Mouse (Mus musculus) T-helper 2 cell (primary cell): ENCODE results near the gene Itga6.

ENCODE experiments used
- in situ Hi-C: fragments of 300-600 bp; cut with MboI, MseI; formaldehyde crosslinking; loops from one replicate; pipeline ENCODE4 v1.15.1; 2025; ENCODE audit warnings: high pct_unique_total_duplicates

The Itga6 gene

DNA sequence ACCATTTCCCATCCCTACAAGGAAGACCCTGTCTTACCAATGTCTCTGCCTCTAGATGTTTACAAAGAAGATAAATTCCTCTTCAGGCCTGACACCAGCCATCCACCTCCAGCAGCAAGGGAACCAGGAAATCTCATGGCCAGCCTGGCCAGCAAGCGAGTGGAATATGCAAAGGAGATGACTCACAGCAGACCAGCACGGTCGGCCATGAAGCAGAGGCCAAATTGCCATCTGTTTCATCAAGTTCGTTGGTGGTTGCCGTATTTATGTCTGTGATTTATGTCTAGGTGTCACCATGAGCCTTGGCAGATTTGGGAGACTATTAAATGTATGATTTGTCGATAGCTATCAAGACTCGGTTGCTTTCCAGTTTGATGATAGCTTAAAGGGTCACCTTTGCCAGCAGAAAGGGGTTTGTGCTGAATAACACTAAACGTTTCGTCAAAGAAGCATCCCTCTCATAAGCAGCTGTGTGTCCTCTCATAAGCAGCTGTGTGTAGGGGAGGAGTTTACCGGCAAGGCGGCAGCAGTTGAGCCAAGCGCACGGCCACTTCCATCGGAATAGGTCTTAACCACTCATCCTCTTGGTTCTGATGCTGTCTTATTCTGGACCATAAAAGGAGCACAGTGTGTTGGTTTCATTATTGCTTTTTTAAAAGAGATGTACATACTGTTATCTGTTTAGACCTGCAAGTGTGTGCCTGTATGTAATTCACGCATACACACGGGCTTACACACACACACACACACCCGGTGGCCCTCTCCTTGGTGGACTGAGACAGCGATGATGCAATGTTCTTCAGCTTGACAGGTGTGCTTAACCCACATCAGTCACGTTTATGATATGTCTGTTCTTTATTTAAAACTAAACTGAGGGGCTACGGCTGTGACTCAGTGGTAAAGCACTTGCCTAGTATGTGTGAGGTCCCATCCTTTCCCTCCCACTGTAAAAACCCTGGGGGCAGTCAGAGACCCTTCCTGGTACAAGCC is 14.5 kb upstream of the Itga6 start:
- in situ Hi-C loops, result loop anchor here (5.0 kb wide), 1 partner anchor 94 kb away; no protein-coding TSS in a partner anchor

DNA sequence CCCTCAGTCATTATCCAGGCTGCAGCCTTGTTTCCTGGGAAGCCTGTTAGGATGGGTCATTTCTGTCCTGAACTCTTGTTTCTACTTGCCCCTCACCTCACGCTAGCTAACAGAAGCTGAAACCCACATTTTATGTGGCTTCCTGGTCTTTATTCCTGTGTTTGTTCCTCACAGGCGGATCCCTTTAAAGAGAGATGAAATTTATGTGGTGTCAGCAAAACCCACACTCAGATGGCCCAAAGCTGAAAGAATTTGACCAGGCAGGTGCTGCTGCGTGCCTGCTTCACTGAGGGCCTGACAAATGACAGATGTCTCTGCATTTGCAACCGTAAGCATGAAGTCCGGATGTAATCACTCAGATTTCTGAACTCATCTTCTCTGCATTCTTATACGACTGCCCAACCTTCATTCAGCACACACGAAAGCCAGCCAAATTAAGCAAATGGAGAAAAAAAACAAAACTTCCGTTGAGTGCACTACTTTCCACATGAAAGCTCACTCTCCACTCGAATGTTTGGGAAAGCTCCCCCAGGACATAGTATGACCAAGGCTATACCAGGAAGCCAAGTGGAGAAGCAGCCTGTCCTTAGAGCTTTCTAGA is 10.5 kb upstream of the Itga6 start:
- in situ Hi-C loops, result loop anchor here (5.0 kb wide), 1 partner anchor 98 kb away; no protein-coding TSS in a partner anchor

DNA sequence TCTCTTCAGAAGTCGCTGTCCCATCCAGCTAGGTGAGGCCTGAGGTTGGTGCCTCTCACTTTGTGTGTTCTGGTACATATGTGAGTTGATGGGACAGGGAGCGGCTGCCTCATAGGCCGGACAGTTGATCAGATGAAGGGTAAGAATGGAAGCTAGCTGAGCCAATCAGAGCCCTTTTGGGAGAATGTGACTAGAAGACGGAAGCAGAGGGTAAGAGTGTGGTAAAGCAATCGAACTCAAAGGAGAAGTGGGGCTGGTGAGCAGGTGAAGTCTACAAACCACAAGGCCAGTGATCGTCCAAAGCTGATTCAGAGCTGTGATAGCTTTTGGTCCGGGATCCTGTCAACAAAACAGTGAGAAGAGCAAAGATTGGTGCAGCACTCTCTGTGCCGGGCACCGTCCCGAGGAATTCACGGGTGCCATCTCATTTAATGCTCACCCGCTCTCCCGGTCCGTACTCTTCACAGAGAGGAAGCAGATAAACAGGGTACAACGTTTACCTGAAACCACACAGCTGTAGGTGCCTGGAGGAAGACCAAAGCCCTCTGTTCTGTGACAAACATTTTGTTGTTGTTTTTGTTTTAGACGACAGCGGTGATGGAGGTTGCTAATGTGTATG is 9.8 kb upstream of the Itga6 start:
- in situ Hi-C loops, result no loop called here

DNA sequence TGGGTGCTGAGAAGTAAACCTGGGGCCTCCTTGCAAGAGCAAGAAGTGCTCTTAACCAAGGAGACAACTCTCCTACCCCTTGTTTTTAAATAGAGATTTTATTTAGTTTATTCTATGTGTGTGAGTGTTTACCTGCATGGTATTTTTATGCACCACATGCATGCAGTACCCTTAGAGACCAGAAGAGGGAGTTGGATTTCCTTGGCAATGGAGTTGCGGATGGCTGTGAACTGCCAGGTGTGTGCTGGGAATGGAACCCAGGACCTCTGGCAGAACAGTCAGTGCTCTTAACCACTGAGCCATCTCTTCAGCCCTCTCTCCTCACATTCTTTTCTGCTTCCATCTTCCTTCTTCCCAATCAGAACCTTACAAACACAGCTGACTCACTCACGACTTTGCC is 9.2 kb upstream of the Itga6 start:
- in situ Hi-C loops, result no loop called here

DNA sequence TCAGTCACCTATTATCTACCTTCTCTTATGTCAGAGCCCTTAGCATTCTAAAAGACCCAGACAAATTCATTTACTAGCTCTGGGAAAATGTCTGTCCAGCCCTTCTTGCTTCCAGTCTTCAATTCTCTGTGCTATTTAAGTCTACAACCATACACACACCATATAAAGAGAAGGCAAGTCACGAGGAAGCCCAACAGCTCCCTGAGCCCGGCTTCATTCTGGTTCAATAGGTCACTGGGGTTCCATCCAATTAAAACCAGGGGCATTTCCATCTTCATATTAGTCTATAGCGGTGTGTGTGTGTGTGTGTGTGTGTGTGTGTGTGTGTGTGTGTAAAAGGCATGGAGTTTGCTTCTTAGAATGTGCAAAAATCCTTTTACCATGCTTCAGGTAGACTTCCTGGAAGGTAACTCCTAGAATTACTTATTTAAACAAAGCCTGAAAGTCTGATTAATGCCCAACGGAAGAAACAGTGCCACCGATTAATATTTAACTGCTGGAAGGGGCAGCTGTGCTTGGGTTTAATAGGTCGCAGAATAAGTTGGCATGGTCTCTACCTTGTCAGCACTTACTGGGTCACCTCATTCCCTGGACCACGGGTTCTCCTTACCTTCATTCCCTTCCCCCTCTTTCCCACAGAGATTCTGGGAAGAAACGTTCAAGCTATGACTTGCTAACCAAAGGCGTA is 6.1 kb upstream of the Itga6 start:
- in situ Hi-C loops, result no loop called here

DNA sequence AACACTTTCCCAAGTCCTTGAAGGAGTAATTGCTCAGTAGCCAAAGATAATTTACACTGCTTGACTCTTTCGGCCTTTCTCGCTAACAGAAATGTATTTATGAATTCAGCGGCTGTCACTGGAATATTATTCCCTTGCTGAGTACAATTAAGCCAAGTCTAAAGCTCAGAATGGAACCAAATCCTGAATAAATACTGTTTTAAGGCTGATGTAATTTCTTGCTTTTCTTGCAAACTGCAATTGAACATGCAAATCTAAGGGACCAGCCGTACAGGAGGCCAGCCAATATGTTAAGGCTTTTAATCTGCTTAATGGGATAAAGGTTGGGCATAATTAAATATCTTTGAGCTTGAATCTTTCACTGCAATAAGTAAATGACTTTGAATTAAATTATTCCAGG is 2.9 kb upstream of the Itga6 start:
- in situ Hi-C loops, result no loop called here

DNA sequence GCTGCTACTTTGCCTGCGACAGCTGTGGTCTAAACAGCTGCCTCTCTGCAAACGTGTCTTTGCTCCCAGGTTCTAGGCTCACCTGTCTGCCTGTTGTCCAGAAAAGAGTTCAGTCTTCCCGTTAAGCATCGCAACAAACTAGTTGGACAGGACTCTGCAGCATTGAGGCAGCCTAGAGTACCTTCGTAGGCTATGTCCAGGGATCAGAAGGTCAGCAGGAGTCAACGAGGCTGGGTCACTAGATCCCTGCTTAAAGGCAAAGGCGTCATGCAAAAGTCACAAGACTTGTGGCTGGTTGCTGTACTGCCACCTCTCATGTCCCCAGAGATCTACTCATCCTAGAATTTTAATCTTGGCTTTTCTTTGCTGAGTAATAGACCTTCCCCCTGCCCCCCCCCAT is 2.0 kb upstream of the Itga6 start:
- in situ Hi-C loops, result no loop called here

DNA sequence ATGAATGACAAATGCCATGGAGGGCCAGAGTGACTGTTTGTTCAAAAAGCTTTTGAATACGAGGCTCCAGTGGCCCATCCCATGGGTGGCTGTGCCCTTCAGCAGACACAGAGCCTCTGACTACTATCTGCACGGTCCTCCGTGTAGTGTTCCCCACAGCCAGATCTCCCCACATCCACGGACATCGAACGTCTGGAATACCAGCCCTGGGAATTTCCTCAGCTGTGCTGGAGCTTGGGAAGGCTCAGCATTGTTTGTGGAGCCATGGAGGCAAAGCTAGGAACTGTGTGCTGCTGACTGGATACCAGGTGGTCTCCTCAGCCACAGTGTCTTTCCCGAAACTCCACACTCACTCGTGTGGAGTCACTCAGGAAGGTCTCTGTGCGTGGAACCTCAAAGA is 1.1 kb upstream of the Itga6 start:
- in situ Hi-C loops, result no loop called here

DNA sequence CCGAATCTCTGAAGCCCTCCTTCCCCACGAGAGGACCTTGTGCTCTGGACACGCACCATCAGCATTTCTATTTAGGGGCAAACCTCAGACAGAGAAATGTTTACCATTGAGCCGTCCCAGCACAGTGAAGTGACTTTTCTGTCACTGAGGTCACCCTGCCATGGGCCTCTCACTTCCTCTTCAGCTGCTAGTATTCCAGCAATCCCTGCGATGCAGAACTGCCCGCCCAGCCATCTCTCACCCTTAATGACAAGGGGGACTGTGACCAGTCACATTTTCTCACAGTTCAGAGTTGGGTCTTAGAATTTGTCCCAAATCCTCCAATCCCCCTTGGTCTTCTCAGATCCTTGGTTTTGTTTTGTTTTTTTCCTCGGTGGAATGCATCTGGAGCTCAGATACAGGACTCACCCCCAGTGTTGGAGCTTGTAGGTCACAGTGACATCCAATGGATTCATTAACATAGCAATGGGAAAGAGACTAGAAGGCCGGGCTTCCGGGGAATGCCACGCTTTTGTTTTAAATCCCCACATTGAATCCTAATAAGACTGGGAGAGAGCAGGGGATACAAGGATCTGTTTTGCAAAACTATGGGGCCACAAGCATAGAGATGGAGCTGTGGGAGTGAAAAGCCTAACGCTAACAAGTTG is 432 bp upstream of the Itga6 start:
- in situ Hi-C loops, result no loop called here

DNA sequence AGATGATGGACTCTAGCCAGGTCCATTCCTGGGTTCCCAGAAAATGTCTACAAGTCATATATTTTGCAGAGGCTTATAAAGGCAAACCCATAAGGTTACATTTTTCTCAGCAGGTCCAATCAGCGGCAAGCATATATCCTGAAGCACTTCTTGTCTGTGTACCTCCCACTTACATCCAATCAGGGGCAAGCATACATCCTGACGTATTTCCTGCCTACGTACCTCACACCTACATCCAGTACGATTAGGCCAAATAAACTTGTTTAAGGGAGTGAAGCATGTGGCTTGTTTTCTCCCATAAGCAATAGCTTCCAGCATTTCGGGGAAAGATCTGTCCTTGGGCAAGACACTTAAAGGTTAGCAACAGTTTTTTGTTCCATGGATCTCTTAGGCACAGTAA is 3.0 kb downstream of the Itga6 start:
- in situ Hi-C loops, result no loop called here

DNA sequence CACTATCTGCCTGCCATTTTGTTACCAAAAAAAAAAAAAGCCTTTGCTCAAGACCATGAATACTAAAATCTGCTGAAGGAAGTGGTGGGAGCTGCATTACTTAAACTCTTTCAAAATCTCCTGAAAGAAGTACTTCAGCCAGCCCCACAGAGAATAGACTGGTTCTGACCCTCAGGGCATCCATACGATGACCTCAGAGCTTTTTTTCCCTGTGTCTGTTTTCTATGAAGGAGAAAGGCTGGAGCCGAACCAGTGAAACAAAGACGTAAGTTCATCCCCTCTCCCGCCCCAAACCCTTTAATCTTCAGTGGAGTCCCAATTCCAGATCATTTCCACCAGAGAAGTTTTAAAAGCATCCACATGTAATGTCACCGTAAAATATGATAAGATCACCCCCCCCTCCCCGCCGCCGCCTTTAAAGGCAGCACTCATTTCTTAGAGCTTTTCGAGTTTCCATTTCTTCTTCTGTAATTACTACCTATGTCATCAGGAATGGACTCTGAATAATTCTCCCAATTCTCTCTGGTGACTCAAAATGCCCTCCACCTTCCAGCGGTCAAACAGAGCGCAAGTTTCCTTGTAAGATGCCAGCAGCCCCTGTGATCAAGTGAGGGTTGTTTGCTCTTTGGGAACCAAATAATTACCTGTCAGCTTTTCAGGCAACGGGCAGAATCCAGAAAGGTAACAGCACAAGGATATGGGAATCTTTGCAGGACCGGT is 4.1 kb downstream of the Itga6 start:
- in situ Hi-C loops, result no loop called here

DNA sequence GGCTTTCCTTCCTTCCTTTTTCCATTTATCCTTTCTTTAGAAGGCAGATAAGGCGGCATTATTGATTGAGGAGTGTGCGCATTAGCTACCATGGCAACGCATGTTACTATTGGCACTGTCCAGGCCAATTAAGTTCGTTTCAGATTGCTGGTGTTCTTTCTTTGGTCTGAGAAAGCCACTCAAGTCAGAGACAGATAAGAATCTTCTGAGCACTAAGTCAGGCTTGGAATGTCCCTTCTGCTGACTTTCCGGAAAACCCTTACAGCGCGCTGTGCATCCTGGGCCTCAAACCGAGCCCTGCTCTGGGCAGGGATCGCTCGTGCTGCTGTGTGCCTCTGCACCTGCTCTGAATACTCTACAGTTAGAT is 4.7 kb downstream of the Itga6 start:
- in situ Hi-C loops, result no loop called here

DNA sequence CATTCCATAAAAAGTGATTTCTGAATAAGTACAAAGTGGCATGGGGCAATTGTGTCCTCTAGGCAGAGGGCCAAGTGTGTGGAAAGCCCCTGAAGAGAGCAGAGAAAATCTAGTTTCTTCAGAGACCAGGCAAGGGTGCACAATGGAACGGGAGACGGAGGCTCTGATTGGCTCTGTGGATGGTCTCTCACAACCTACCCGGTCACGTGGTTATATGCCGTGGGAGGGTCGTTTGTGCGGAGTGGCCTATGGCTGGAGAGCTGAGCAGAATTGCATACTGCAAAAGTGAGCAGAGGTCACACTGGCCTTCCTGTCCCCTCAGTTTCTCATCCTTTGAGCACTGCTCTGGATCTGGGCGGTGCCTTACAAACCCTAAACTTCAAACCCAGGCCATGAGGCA is 5.9 kb downstream of the Itga6 start:
- in situ Hi-C loops, result no loop called here

DNA sequence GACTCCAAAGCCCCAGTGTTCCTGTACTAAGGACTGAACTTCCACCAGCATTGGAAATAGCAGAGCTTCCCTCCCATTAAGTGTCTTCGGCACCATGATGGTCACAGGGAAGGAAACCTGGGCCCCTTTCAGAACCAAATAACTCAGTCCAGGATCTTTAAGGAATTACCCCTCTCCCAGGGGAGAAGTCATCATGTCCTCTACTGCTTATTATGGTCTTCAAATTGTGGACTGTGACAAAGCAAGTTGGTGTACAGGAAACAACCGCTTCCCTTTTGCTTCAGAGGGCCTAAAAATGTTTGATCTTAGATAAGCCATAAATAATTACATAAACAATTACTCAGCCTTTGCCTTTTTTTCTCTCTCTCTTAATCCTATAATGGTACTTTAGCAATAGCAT is 6.4 kb downstream of the Itga6 start:
- in situ Hi-C loops, result no loop called here

DNA sequence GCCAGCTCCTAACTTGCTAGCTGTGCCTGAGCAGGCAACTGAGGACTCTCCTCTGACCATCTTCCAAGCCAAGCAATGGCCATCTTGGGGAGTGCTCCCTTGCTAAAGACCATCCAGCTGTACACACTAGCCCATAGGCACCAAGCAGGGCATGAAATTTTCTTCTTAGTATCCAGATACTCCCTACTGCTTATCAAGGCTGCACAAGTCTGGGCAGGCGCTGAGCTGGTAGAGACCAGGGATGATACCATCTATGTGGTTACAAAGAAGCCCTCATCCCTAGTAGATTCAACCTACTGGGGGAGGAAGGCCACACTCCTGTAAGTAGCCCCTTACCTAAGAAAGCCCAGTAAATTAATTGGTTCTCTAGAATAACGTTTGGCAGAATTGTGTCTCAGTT is 7.0 kb downstream of the Itga6 start:
- in situ Hi-C loops, result no loop called here

DNA sequence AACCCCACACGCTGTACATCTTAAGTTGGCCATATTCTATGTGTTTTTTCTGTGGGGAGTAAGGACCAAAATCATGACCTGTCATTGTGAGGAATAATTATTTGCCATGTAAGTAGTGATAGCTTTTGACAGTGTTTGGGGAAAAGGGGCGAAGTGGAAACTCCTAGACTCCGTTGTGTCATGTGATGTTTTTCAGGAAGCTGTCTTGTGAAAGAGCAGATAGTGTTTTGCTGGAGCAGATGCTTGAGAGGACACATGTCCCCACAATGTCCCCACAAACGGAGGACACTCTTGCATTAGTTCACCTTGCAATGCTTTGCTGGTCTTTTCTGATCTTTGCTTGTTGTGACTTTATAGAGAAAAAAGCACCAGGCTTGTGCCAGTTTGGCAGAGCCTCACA is 7.7 kb downstream of the Itga6 start:
- in situ Hi-C loops, result no loop called here

DNA sequence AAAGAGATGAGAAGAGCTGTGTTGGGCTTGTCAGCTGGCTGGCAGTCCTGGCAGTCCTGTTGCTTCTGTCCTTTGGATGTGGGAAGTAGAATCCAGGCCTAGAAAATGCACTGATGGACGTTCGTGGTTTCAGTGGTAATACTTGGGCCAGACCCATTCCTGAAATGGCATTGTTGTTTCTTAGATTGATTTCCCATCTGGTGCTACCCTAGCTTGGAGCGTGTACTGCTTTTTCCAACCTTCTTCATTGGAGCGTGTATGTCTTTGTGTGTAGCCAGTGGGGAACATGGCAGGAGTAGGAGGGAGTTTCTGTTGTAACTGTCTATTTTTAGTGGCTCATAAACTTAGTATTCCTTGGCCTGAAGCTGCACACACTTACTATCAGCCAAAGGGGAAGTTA is 10.3 kb downstream of the Itga6 start:
- in situ Hi-C loops, result no loop called here

DNA sequence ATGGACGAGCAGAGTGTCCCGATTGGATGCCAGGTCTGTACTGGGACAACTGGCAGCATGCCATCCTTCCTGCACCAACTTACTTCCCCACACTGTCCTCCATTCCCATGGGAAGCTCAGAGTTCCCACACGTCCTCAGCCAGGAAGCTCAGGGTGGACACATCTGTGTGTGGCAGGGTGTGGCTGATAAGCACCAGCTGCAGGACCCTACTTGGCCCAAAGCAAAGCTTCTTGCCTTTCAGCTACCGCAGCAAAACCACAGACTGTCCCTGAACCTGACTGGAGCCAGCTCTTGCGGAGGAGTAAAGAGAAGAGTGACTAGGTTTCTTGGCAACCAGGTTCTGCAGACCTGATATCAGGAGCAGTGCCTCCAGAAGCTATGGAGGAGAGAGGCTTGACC is 11.7 kb downstream of the Itga6 start:
- in situ Hi-C loops, result no loop called here

DNA sequence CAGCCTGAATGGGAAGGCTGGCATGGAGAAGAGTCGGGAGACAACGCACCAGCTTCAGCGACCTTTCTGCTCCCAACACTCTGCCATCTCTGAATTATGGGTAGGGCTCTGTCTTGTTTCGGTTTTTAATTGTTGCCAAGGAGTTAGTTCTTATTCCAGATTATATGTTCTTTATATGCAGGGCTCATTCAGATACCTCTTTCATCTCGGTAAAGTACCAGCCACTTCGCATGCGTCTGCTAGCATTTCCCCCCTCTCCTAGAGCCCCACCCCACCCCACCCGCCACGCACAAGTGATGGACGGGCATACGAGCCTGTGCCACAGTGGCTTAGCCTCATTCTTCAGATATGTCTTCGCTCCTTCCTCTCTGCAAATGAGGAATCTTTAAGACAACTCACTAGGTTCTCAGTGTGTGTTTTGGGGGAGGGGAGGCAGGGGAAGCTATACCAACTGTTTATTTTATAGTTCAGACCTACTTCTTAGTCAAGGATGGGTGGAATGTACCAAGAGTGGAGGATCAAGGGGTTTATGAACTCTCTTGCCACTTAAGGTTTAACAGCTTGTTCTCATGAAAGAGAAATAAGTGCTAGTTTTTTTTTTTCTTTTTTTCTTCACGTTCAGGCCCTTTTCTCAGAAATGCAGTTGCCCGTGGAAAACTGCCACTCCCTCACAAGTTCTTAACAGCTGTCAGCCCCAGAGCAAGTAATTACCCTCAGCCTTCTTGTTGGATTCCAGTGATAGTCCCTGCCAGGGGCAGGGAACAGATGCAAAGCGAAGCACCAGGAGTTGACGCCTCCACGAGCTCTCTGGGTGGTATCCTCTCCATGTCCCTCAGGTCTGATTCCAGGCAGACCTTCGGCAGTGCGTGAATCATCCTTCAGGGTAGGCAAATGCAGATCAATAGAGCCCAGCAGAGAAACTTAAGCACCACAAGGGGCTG is 13.4 kb downstream of the Itga6 start:
- in situ Hi-C loops, result no loop called here

DNA sequence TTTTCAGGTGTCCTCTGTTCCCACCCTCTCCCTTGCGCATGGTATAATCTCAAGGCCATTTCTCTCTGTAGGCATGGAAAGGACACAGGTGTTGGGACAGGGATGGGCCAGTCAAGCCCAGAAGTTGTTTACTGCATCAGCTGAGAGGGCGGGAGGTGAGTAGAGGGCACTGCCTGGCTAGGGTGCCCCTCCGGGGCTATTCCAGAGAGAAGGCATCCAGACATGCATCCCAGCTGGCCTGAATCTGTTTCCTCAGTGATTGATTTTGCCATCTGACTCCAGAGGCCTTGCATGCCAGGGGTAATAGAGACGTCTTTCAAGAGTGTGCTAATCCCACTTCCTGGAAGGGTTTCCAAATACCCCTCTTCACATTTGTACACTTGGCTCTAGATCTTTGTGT is 14.7 kb downstream of the Itga6 start:
- in situ Hi-C loops, result no loop called here
